Mouse (Mus musculus) kidney, adult 2 months (tissue): Measurements from ENCODE around the gene Gpr39. TPM values are rescaled to one million over a fixed set of nuclear protein-coding genes. Genes with fewer than 3 reads are reported as not detected.
A peak's percentile ranks its signal among the peaks of the same experiment; 100 is the strongest.
"Not testable (repeated sequence)": the region's sequence is repeated elsewhere in the genome, so short reads cannot be mapped to it uniquely, and the experiment has no call there.

Source experiments
- DNase-seq: peaks from one replicate; pipeline ENCODE4 v3.0.0; 2021
- H3K27ac ChIP-seq: fragments of 200-500 bp; 2 replicates; pipeline ENCODE4 v1.5.1; 2012; ENCODE audit warnings: low read depth, low read length, control low read depth, inconsistent platforms; ENCODE audit not compliant: insufficient read depth
- H3K27me3 ChIP-seq: fragments of 200-500 bp; replicated peaks from 2 replicates; pipeline ENCODE4 v1.6.1; 2012; ENCODE audit warnings: mild to moderate bottlenecking, moderate library complexity, low read length, inconsistent platforms; ENCODE audit not compliant: control insufficient read depth, insufficient read depth
- H3K36me3 ChIP-seq: fragments of 200-500 bp; 2 replicates; pipeline ENCODE4 v1.6.1; 2012; ENCODE audit warnings: mild to moderate bottlenecking, moderate library complexity, low read length, inconsistent platforms; ENCODE audit not compliant: control insufficient read depth, insufficient read depth
- H3K4me1 ChIP-seq: fragments of 200-500 bp; 2 replicates; pipeline ENCODE4 v1.6.1; 2011; ENCODE audit warnings: low read length; ENCODE audit not compliant: control insufficient read depth, insufficient read depth
- H3K4me3 ChIP-seq: fragments of 200-500 bp; 2 replicates; pipeline ENCODE4 v1.5.1; 2011; ENCODE audit warnings: mild to moderate bottlenecking, low read depth, low read length, control low read depth; ENCODE audit not compliant: insufficient read depth
- CTCF ChIP-seq: fragments of 200-500 bp; conservative IDR thresholded peaks from 2 replicates; pipeline ENCODE4 v1.5.1; 2011; ENCODE audit warnings: low read depth, mild to moderate bottlenecking, control low read depth, low read length, moderate library complexity, mixed read lengths; ENCODE audit not compliant: insufficient read depth, insufficient read length
- POLR2A ChIP-seq: fragments of 200-500 bp; IDR thresholded peaks from one replicate; pipeline ENCODE4 v1.6.1; 2011; ENCODE audit warnings: low read depth, low read length, control low read depth
- WGBS: fragments of 180-500 bp; shearing (Covaris S2); methylation state at CpG from one replicate; pipeline ENCODE4 v1.1.7; 2018; 5-methylcytosine and 5-hydroxymethylcytosine counted together
- polyA plus RNA-seq: library from polyadenylated mRNA; depleted of rRNA; stranded (reverse); fragments of >200 nt; gene quantifications from 2 replicates; pipeline ENCODE4 v1.2.3, GENCODE M21; 2012; rRNA removed

The Gpr39 gene
- 3.2 and 4.0 TPM in 2 replicates for polyA plus RNA-seq

DNA sequence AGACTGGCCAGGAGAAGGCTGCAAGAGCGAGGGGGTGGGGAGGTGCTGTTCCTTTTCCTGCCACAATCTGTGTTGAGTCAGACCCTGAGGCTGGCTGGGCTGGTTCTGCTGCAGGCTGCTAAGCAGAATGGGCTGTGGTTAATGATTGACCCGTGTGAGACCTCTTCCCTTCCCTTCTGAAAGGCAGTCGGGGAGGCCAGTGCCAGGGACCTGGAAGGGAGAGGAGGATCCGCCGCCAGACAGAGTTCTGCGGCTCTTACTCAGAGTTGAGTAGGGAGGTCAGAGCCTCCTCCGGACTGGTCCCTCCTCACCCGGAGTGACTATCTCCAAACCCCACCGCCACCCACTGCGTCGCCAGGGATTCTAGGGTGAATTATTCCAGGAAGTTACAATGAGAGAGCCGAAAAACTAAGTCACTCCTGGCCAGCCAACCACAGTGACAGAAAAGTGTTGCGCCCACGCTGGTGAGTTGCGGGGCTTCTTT is at the start of gene Gpr39:
TSS of gene Gpr39 (plus strand) at position 206 of the 484 bp plus-strand sequence.
- WGBS: 18% methylated on average over 15 of the region's 15 CpGs
- Histone ChIP-seq H3K4me1 (0 out of 2 replicates have a peak, but pooled peaks cover 4% of the 10 kb centered on the region), H3K4me3 (peak within 1 kb of the TSS; percentile 34), H3K27me3 (no peaks in the 10 kb centered on the region), H3K36me3 (no peaks in the 10 kb centered on the region), H3K27ac (peak within 1 kb of the TSS; percentile 37; the same call in 1 of the 2 replicates)
- TF ChIP-seq CTCF: peak; percentile 48
- TF ChIP-seq POLR2A: no peak
- peak; percentile 91 for DNase-seq

- Histone ChIP-seq H3K4me1 (no peaks in the 10 kb centered on the region), H3K27ac (no peak overlapping the region), H3K27me3 (no peaks in the 10 kb centered on the region; the same call in 1 of the 2 replicates), H3K4me3 (no peak overlapping the region), H3K36me3 (no peaks in the 10 kb centered on the region)
- no peak for DNase-seq
- no peak for TF ChIP-seq CTCF
- 92% methylated on average over 8 of the region's 8 CpGs for WGBS
These were observed 37.1 kb upstream of the Gpr39 start for GRCm38 (mm10) chr1:125639501-125640253.

DNA sequence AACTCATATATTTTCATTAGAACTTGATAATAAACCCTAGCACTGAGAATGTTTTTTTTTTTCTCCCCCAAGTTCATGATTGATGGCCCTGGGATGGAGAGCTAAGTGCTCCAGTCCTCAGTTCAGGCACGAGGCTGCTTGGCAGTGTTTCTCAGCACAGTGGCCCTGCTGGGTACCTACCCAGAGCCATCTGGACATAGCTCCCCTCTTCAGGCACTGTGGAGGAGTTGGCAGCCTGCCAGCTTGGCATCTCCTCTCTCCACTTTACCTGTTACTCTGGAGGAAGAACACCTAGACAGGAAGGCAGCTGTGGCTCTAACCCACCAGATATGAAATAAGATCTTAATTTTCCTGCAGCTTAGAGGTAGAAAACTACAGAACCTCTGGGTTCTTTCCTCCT is 33.2 kb upstream of the Gpr39 start:
- no peaks in the 10 kb centered on the region for H3K4me1 ChIP-seq
- no peak overlapping the region for H3K4me3 ChIP-seq
- 30% methylated on average over 1 of the region's 1 CpGs for WGBS
- no peak for DNase-seq
- no peak for TF ChIP-seq CTCF
- no peak for TF ChIP-seq POLR2A
- H3K27ac ChIP-seq: no peak overlapping the region
- no peaks in the 10 kb centered on the region; the same call in 1 of the 2 replicates for H3K27me3 ChIP-seq
- H3K36me3 ChIP-seq: no peaks in the 10 kb centered on the region

- not testable (repeated sequence) for DNase-seq, H3K27me3 ChIP-seq, H3K4me1 ChIP-seq, H3K36me3 ChIP-seq, H3K4me3 ChIP-seq, H3K27ac ChIP-seq
- 79% methylated on average over 2 of the region's 2 CpGs for WGBS
These were observed 30.0 kb upstream of the Gpr39 start for GRCm38 (mm10) chr1:125646816-125647215.

- no peak overlapping the region for H3K27ac ChIP-seq
- H3K36me3 ChIP-seq: no peaks in the 10 kb centered on the region
- no peaks in the 10 kb centered on the region for H3K27me3 ChIP-seq
- no peak overlapping the region for H3K4me3 ChIP-seq
- H3K4me1 ChIP-seq: no peaks in the 10 kb centered on the region
- DNase-seq: no peak
- 93% methylated on average over 4 of the region's 4 CpGs for WGBS
- TF ChIP-seq CTCF (no peak), POLR2A (no peak)
These were observed 28.8 kb upstream of the Gpr39 start for GRCm38 (mm10) chr1:125648011-125648410.

DNA sequence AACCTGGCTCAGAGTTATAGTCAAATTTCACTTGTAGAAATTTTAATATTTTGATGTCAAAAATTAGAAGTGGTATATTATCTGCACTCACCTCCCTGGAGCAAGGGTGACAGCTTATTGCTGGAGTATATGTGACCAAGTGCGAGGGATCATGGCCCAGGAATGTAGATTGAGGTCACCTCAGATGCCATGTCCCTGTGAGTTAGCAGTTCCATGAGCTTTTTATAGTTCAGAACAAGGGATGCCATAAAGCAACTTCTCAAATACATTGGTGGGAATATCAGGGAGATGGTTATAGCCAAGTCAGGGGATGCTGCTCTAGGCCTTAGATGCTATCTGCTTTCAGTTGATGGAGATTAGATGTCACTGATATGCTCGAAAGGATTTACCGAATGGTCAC is 27.7 kb upstream of the Gpr39 start:
- TF ChIP-seq POLR2A (no peak), CTCF (no peak)
- DNase-seq: no peak
- H3K4me3 ChIP-seq: no peak overlapping the region
- no peak overlapping the region for H3K27ac ChIP-seq
- no peaks in the 10 kb centered on the region for H3K36me3 ChIP-seq
- whole genome bisulfite sequencing: 82% methylated on average over 3 of the region's 3 CpGs
- no peaks in the 10 kb centered on the region for H3K27me3 ChIP-seq
- H3K4me1 ChIP-seq: no peaks in the 10 kb centered on the region

GRCm38 (mm10) chr1:125652836-125653594 is 23.8 kb upstream of the Gpr39 start:
- TF ChIP-seq CTCF (no peak), POLR2A (no peak)
- Histone ChIP-seq H3K27ac (no peak overlapping the region), H3K4me1 (no peaks in the 10 kb centered on the region), H3K36me3 (no peaks in the 10 kb centered on the region), H3K27me3 (no peaks in the 10 kb centered on the region), H3K4me3 (no peak overlapping the region)
- no peak for DNase-seq
- 81% methylated on average over 1 of the region's 1 CpGs for WGBS
